Mouse (Mus musculus) MEL (cell line): ENCODE measurements at regions not wholly inside any gene's neighbourhood (a gene's known extent, or its start where the extent isn't known, plus 50 kb on each side); places are given as distances from the start of the nearest gene placed in this dataset.

ENCODE experiments used
- DNase-seq: peaks from one replicate; pipeline ENCODE4 v3.0.0; 2011; ENCODE audit warnings: low read depth, low spot score
- H3K27ac ChIP-seq: 2 replicates; pipeline ENCODE4 v1.5.1; 2012; ENCODE audit warnings: low read depth, mild to moderate bottlenecking, control low read depth, low read length, moderate library complexity; ENCODE audit not compliant: control insufficient read depth
- H3K27me3 ChIP-seq, 2 experiments: fragments of 150-350 bp in 1 of 2; sonication (generic) in 1 of 2; 2 replicates each; pipeline ENCODE4 v1.6.1; 2012; ENCODE audit warnings: low read length in 2 of 2, mild to moderate bottlenecking in 2 of 2, improper control_type of control experiment in 1 of 2, moderate library complexity in 1 of 2; ENCODE audit not compliant: insufficient read depth in 2 of 2, control insufficient read depth in 1 of 2
- H3K36me3 ChIP-seq, 2 experiments: 2 replicates each; pipeline ENCODE4 v1.6.1; 2012 to 2014; ENCODE audit warnings: low read length in 2 of 2, improper control_type of control experiment in 1 of 2, inconsistent platforms in 1 of 2, mild to moderate bottlenecking in 1 of 2; ENCODE audit not compliant: insufficient read depth in 2 of 2, control insufficient read depth in 1 of 2
- H3K4me1 ChIP-seq, 2 experiments: fragments of 150-350 bp in 1 of 2; sonication (generic) in 1 of 2; 2 replicates each; pipeline ENCODE4 v1.6.1; 2012; ENCODE audit warnings: low read length in 2 of 2, improper control_type of control experiment in 1 of 2, mild to moderate bottlenecking in 1 of 2; ENCODE audit not compliant: insufficient read depth in 2 of 2, control insufficient read depth in 1 of 2
- H3K4me3 ChIP-seq, 2 experiments: fragments of 150-350 bp in 1 of 2; sonication (generic) in 1 of 2; 2 replicates each; pipeline ENCODE4 v1.5.1; 2012; ENCODE audit warnings: low read depth in 2 of 2, low read length in 2 of 2, mild to moderate bottlenecking in 2 of 2, moderate library complexity in 2 of 2, control low read depth in 1 of 2, improper control_type of control experiment in 1 of 2; ENCODE audit not compliant: control insufficient read depth in 1 of 2, insufficient read depth in 1 of 2
- H3K79me2 ChIP-seq: 2 replicates; pipeline ENCODE4 v1.6.1; 2012; ENCODE audit warnings: mild to moderate bottlenecking, low read length, moderate library complexity; ENCODE audit not compliant: control insufficient read depth, poor library complexity, insufficient read depth
- H3K9ac ChIP-seq: 2 replicates; pipeline ENCODE4 v1.6.1; 2012; ENCODE audit warnings: low read depth, mild to moderate bottlenecking, control low read depth, low read length, moderate library complexity; ENCODE audit not compliant: control insufficient read depth, poor library complexity, severe bottlenecking
- H3K9me3 ChIP-seq: fragments of 150-350 bp; sonication (generic); replicated peaks from 2 replicates; pipeline ENCODE4 v1.6.1; 2012; ENCODE audit warnings: mild to moderate bottlenecking, low read length, improper control_type of control experiment, moderate library complexity; ENCODE audit not compliant: insufficient read depth
- BHLHE40 ChIP-seq: IDR thresholded peaks from 2 replicates; pipeline ENCODE4 v1.6.1; 2012; ENCODE audit warnings: low read depth, mild to moderate bottlenecking, inconsistent platforms, low read length, improper control_type of control experiment, borderline replicate concordance
- CHD2 ChIP-seq: IDR thresholded peaks from 2 replicates; pipeline ENCODE4 v1.6.1; 2011; ENCODE audit warnings: low read length, improper control_type of control experiment
- CTCF ChIP-seq, 3 experiments: IDR thresholded peaks in 2 of 3; conservative IDR thresholded peaks in 1 of 3; 2 replicates each; pipeline ENCODE4 v1.5.1; 2011 to 2012; ENCODE audit warnings: low read length in 3 of 3, low read depth in 2 of 3, mild to moderate bottlenecking in 2 of 3, improper control_type of control experiment in 1 of 3, inconsistent platforms in 1 of 3, mixed read lengths in 1 of 3, moderate library complexity in 1 of 3; ENCODE audit not compliant: control insufficient read depth in 1 of 3, insufficient read depth in 1 of 3, poor library complexity in 1 of 3, severe bottlenecking in 1 of 3
- ELF1 ChIP-seq: IDR thresholded peaks from 2 replicates; pipeline ENCODE4 v1.6.1; 2014; ENCODE audit warnings: low read depth, mild to moderate bottlenecking, inconsistent platforms, low read length, improper control_type of control experiment, moderate library complexity
- EP300 ChIP-seq, 2 experiments: IDR thresholded peaks; 2 replicates each; pipeline ENCODE4 v1.6.1; 2011; ENCODE audit warnings: improper control_type of control experiment in 2 of 2, low read length in 2 of 2, low read depth in 1 of 2, mild to moderate bottlenecking in 1 of 2
- ETS1 ChIP-seq: IDR thresholded peaks from 2 replicates; pipeline ENCODE4 v1.6.1; 2012; ENCODE audit warnings: low read depth, mild to moderate bottlenecking, inconsistent platforms, low read length, improper control_type of control experiment, moderate library complexity
- GABPA ChIP-seq: IDR thresholded peaks from 2 replicates; pipeline ENCODE4 v1.6.1; 2012; ENCODE audit warnings: low read depth, mild to moderate bottlenecking, inconsistent platforms, low read length, improper control_type of control experiment, moderate library complexity
- HCFC1 ChIP-seq: IDR thresholded peaks from 2 replicates; pipeline ENCODE4 v1.6.1; 2012; ENCODE audit warnings: low read depth, mild to moderate bottlenecking, inconsistent platforms, low read length, improper control_type of control experiment, moderate library complexity
- JUND ChIP-seq: IDR thresholded peaks from 2 replicates; pipeline ENCODE4 v1.6.1; 2011; ENCODE audit warnings: low read depth, mild to moderate bottlenecking, improper control_type of control experiment, low read length
- MXI1 ChIP-seq: IDR thresholded peaks from 2 replicates; pipeline ENCODE4 v1.6.1; 2011; ENCODE audit warnings: mild to moderate bottlenecking, low read depth, low read length, improper control_type of control experiment
- NELFE ChIP-seq: IDR thresholded peaks from 2 replicates; pipeline ENCODE4 v1.6.1; 2011; ENCODE audit warnings: low read depth, low read length, improper control_type of control experiment
- POLR2A ChIP-seq, 2 experiments: IDR thresholded peaks; 2 replicates each; pipeline ENCODE4 v1.6.1; 2011 to 2012; ENCODE audit warnings: low read length in 2 of 2, mild to moderate bottlenecking in 2 of 2, control low read depth in 1 of 2, improper control_type of control experiment in 1 of 2, low read depth in 1 of 2, moderate library complexity in 1 of 2; ENCODE audit not compliant: control insufficient read depth in 1 of 2, insufficient read depth in 1 of 2, poor library complexity in 1 of 2
- RAD21 ChIP-seq: IDR thresholded peaks from 2 replicates; pipeline ENCODE4 v1.6.1; 2011; ENCODE audit warnings: mild to moderate bottlenecking, low read depth, low read length, improper control_type of control experiment
- SMC3 ChIP-seq: IDR thresholded peaks from 2 replicates; pipeline ENCODE4 v1.6.1; 2011; ENCODE audit warnings: low read depth, low read length, improper control_type of control experiment
- TAL1 ChIP-seq: IDR thresholded peaks from 2 replicates; pipeline ENCODE4 v1.6.1; 2012; ENCODE audit warnings: mild to moderate bottlenecking, inconsistent platforms, low read length, moderate library complexity, mixed read lengths
- TCF12 ChIP-seq: IDR thresholded peaks from 2 replicates; pipeline ENCODE4 v1.6.1; 2014; ENCODE audit warnings: low read depth, mild to moderate bottlenecking, inconsistent platforms, low read length, improper control_type of control experiment, moderate library complexity
- USF1 ChIP-seq: IDR thresholded peaks from 2 replicates; pipeline ENCODE4 v1.6.1; 2014; ENCODE audit warnings: low read depth, mild to moderate bottlenecking, inconsistent platforms, low read length, improper control_type of control experiment, moderate library complexity
- USF2 ChIP-seq, 2 experiments: IDR thresholded peaks; 2 replicates each; pipeline ENCODE4 v1.6.1; 2011 to 2012; ENCODE audit warnings: improper control_type of control experiment in 2 of 2, low read length in 2 of 2, borderline replicate concordance in 1 of 2, inconsistent platforms in 1 of 2, low read depth in 1 of 2, mild to moderate bottlenecking in 1 of 2; ENCODE audit not compliant: insufficient read depth in 1 of 2
- ZC3H11A ChIP-seq: IDR thresholded peaks from 2 replicates; pipeline ENCODE4 v1.6.1; 2012; ENCODE audit warnings: low read depth, mild to moderate bottlenecking, inconsistent platforms, low read length, improper control_type of control experiment
- ZKSCAN1 ChIP-seq: IDR thresholded peaks from 2 replicates; pipeline ENCODE4 v1.6.1; 2012; ENCODE audit warnings: low read depth, mild to moderate bottlenecking, inconsistent platforms, low read length, improper control_type of control experiment, moderate library complexity
- ZNF384 ChIP-seq: IDR thresholded peaks from 2 replicates; pipeline ENCODE4 v1.6.1; 2012; ENCODE audit warnings: low read depth, mild to moderate bottlenecking, inconsistent platforms, low read length, improper control_type of control experiment

DNA sequence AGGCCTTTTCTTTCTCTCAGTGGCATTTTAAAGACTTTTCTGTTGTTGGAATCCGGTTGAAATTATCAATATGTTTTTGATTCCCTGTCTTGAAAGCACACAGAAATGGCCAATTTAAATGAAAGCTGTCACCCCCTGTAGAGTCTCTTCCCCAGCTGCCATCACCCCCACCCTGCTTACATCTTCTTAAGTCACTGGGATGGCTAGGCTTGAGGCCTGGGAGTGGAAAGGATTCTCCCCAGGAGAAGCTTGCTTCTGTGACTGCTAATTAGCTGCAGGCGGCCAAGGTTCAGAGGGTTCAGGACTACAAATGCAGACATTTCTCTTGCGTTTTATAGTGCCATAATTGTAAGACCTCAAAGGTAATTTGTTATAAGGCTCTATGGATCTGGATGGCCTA, 196.5 kb upstream of the Rasgrp1 start:
- no peak for DNase-seq
- Histone ChIP-seq H3K27ac (no peak overlapping the region), H3K4me3 (no peak overlapping the region), H3K27me3 (no peaks in the 10 kb centered on the region), H3K9me3 (no peaks in the 10 kb centered on the region)
- TF ChIP-seq CHD2 (no peak), ELF1 (no peak), USF2 (IDR thresholded peaks at IDR 0.05; ENCODE audit: borderline replicate concordance in 1 of 2, insufficient read depth in 1 of 2, low read depth in 1 of 2, low read length in 2 of 2) (no peak), ETS1 (no peak), POLR2A (IDR thresholded peaks at IDR 0.05; ENCODE audit: control insufficient read depth in 1 of 2, insufficient read depth in 1 of 2, low read depth in 1 of 2, low read length in 2 of 2, poor library complexity in 1 of 2) (no peak)
- TF ChIP-seq, all 39 proteins: peak for 0
- Histone ChIP-seq H3K9ac (no peak overlapping the region), H3K4me1 (no peaks in the 10 kb centered on the region), H3K79me2 (no peaks in the 10 kb centered on the region), H3K36me3 (no peaks in the 10 kb centered on the region)

DNA sequence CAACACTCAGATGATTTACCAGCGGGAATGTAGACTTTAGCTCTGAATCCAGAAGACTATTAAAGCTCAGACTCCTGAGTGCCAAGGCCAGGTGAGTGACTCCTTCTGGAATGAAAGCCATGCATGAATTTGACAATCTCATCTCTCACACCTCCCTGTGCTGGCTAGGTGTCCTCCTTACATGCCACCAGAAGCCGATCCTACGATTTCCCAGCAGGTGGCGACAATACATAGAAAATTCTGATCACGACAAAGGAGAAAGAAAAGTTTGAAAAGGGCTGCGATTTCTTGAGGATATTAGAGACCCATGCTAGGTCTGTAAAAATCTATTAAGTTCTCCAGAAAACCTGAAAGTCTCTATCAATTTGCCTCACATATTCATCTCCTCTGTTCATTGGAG, 198.7 kb upstream of the Rasgrp1 start:
- Histone ChIP-seq H3K4me1 (no peaks in the 10 kb centered on the region), H3K36me3 (no peaks in the 10 kb centered on the region), H3K79me2 (no peaks in the 10 kb centered on the region), H3K9me3 (no peaks in the 10 kb centered on the region), H3K9ac (no peak overlapping the region), H3K27ac (no peak overlapping the region), H3K27me3 (no peaks in the 10 kb centered on the region), H3K4me3 (no peak overlapping the region)
- DNase-seq, result peak; percentile 6
- TF ChIP-seq RAD21, result peak; percentile 13
- no peak for TF ChIP-seq TCF12
- TF ChIP-seq JUND, result no peak
- no peak for TF ChIP-seq ZKSCAN1
- no peak for TF ChIP-seq EP300 (IDR thresholded peaks at IDR 0.05; ENCODE audit: low read depth in 1 of 2, low read length in 2 of 2)
- TF ChIP-seq CTCF (IDR thresholded peaks at IDR 0.05 in 2 of 3, conservative IDR thresholded peaks at IDR 0.05 in 1 of 3; ENCODE audit: control insufficient read depth in 1 of 3, insufficient read depth in 1 of 3, low read depth in 2 of 3, low read length in 3 of 3, poor library complexity in 1 of 3, severe bottlenecking in 1 of 3), result peak in 2 of 3 experiments; percentile 5 to 22; a peak in 1 of 6 replicates
- no peak for TF ChIP-seq GABPA
- TF ChIP-seq SMC3, result peak; percentile 20; the same call in 1 of the 2 replicates

- H3K9ac ChIP-seq, result no peak overlapping the region
- H3K4me1 ChIP-seq, result no peaks in the 10 kb centered on the region
- H3K79me2 ChIP-seq, result no peaks in the 10 kb centered on the region
- no peak overlapping the region for H3K27ac ChIP-seq
- no peaks in the 10 kb centered on the region for H3K9me3 ChIP-seq
- no peak overlapping the region for H3K4me3 ChIP-seq
- H3K27me3 ChIP-seq, result no peaks in the 10 kb centered on the region
- TF ChIP-seq CHD2 (no peak), GABPA (no peak), TCF12 (no peak), CTCF (IDR thresholded peaks at IDR 0.05 in 2 of 3, conservative IDR thresholded peaks at IDR 0.05 in 1 of 3; ENCODE audit: control insufficient read depth in 1 of 3, insufficient read depth in 1 of 3, low read depth in 2 of 3, low read length in 3 of 3, poor library complexity in 1 of 3, severe bottlenecking in 1 of 3) (no peak), HCFC1 (no peak), TAL1 (no peak), ZC3H11A (no peak), BHLHE40 (no peak), ZNF384 (no peak), MXI1 (no peak), USF1 (no peak), POLR2A (IDR thresholded peaks at IDR 0.05; ENCODE audit: control insufficient read depth in 1 of 2, insufficient read depth in 1 of 2, low read depth in 1 of 2, low read length in 2 of 2, poor library complexity in 1 of 2) (no peak), NELFE (no peak)
- TF ChIP-seq, all 39 proteins: peak for 0
- no peaks in the 10 kb centered on the region for H3K36me3 ChIP-seq
- DNase-seq, result no peak
Measured at GRCm38 (mm10) chr2:117542298-117542697, 199.5 kb upstream of the Rasgrp1 start.
